Mouse (Mus musculus): Measurements from ENCODE around the gene Tyro3. TPM values are rescaled to one million over a fixed set of nuclear protein-coding genes. Genes with fewer than 3 reads are reported as not detected.

Gene Tyro3
- polyA plus RNA-seq (2012; rRNA removed) (0.71 and 0.76 TPM in 2 replicates), polyA plus RNA-seq (2014; fragmentation: Nextera tagmentation; extraction: Ambion mirVana) (0.65 and 0.73 TPM in 2 replicates)

DNA sequence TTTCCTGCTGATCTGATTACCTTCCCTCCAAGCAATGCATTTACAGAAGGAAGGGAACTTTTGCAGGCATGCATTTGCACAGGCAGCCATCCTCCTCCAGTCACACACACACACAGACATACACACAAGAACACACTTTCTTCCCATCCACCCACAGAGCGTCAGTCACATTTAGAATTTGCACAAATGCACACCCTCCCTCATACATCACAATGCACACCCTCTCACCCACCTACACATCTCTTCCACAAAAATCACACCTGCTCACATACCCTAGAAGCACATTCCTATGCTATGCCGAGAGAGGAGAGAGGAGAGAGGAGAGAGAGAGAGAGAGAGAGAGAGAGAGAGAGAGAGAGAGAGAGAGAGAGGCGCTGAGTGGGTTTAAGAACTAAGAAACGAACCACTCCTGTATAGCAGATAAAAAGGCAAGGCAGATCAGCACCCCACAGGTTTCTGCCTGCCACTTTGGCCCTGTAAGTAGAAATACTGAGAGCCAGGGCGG lies at the start of gene Tyro3:
Gene Tyro3 (plus strand): TSS at position 455 of the 505 bp plus-strand sequence.
- no peak within 1 kb of the TSS for H3K4me3 ChIP-seq (ENCODE audit: insufficient read depth in 1 of 2, low read depth in 2 of 2, low read length in 2 of 2)
- ATAC-seq (ENCODE audit: insufficient read depth): no peak
- H3K36me3 ChIP-seq (replicated peaks; ENCODE audit: control insufficient read depth, insufficient read depth, low read depth): no peaks in the 10 kb centered on the region
- TF ChIP-seq CTCF (IDR thresholded peaks at IDR 0.05; ENCODE audit: low read depth) (no peak), EP300 (IDR thresholded peaks at IDR 0.05; ENCODE audit: low read depth) (no peak)
- H3K27ac ChIP-seq: no peak within 1 kb of the TSS
- peaks cover 0 to 4% of the 10 kb centered on the region in 2 experiments; a peak in 2 of 4 replicates for H3K4me1 ChIP-seq (replicated peaks; ENCODE audit: control insufficient read depth in 2 of 2, insufficient read depth in 2 of 2, low read length in 1 of 2)
- no peaks in the 10 kb centered on the region for H3K9me3 ChIP-seq (ENCODE audit: control insufficient read depth, low read length)
- H3K27me3 ChIP-seq (ENCODE audit: control insufficient read depth, insufficient read depth, low read length): peaks cover 54% of the 10 kb centered on the region
- DNase-seq (ENCODE audit: low read depth in 3 of 3, low spot score in 3 of 3): no peak
- H3K9ac ChIP-seq (replicated peaks): no peak within 1 kb of the TSS
- whole genome bisulfite sequencing (ENCODE audit: insufficient replicate concordance): 47% methylated on average over 5 of the region's 5 CpGs
- no peak within 1 kb of the TSS for H3K4me2 ChIP-seq (ENCODE audit: low read depth)

DNA sequence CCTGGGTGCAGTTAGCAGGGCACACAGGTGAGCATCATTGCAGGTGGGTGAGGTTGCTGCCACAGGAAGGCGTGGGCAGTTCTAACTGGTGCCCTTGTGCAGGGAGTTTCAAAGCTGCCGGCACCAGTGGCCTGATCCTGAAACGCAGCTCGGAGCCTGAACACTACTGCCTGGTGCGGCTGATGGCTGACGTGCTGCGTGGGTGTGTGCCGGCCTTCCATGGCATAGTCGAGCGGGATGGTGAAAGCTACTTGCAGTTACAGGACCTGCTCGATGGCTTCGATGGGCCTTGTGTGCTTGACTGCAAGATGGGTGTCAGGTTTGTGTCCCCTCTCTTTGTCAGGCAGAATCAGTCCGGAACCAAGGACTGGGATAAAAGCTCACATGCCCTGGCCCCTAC lies 48.3 kb upstream of the Tyro3 start:
- WGBS (ENCODE audit: insufficient replicate concordance): 69% methylated on average over 13 of the region's 13 CpGs
- Histone ChIP-seq H3K9ac (replicated peaks) (no peak overlapping the region), H3K4me3 (ENCODE audit: insufficient read depth in 1 of 2, low read depth in 2 of 2, low read length in 2 of 2) (no peak overlapping the region), H3K27me3 (ENCODE audit: control insufficient read depth, insufficient read depth, low read length) (peaks cover 6% of the 10 kb centered on the region), H3K4me1 (replicated peaks; ENCODE audit: control insufficient read depth in 2 of 2, insufficient read depth in 2 of 2, low read length in 1 of 2) (peaks cover 0 to 6% of the 10 kb centered on the region in 2 experiments; a peak in 3 of 4 replicates), H3K36me3 (replicated peaks; ENCODE audit: control insufficient read depth, insufficient read depth, low read depth) (no peaks in the 10 kb centered on the region), H3K27ac (no peak overlapping the region), H3K4me2 (ENCODE audit: low read depth) (no peak overlapping the region), H3K9me3 (ENCODE audit: control insufficient read depth, low read length) (no peaks in the 10 kb centered on the region)
- ATAC-seq (ENCODE audit: insufficient read depth) (no peak), DNase-seq (ENCODE audit: low read depth in 3 of 3, low spot score in 3 of 3) (no peak)
- TF ChIP-seq CTCF (IDR thresholded peaks at IDR 0.05; ENCODE audit: low read depth) (no peak), EP300 (IDR thresholded peaks at IDR 0.05; ENCODE audit: low read depth) (no peak)

DNA sequence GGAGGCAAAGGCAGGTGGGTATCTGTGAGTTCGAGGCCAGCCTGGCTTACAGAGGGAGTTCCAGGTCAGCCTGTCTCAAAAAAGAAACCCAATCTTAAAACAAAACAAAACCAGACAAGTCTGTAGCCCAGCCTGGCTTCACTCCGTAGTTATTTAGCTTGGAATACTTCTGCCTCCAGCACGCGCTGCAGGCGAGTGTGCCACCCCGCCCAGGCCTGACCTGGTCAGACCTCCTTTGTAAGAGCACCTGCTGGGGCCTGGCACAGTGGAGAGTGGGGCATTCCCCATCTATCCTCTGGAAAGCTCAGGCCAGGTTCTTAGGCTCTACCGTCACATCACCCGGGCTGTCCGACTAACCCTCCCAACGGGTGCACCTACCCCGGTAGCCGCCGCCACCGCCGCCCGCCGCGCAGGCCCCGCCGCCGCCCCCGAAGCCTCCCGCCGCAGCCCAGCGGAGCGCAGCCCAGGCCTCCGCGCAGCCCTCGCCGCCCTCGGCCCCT lies 39.9 kb upstream of the Tyro3 start:
- H3K27me3 ChIP-seq (ENCODE audit: control insufficient read depth, insufficient read depth, low read length): peaks cover 51% of the 10 kb centered on the region
- WGBS (ENCODE audit: insufficient replicate concordance): 5% methylated on average over 30 of the region's 31 CpGs
- no peak for DNase-seq (ENCODE audit: low read depth in 3 of 3, low spot score in 3 of 3)

DNA sequence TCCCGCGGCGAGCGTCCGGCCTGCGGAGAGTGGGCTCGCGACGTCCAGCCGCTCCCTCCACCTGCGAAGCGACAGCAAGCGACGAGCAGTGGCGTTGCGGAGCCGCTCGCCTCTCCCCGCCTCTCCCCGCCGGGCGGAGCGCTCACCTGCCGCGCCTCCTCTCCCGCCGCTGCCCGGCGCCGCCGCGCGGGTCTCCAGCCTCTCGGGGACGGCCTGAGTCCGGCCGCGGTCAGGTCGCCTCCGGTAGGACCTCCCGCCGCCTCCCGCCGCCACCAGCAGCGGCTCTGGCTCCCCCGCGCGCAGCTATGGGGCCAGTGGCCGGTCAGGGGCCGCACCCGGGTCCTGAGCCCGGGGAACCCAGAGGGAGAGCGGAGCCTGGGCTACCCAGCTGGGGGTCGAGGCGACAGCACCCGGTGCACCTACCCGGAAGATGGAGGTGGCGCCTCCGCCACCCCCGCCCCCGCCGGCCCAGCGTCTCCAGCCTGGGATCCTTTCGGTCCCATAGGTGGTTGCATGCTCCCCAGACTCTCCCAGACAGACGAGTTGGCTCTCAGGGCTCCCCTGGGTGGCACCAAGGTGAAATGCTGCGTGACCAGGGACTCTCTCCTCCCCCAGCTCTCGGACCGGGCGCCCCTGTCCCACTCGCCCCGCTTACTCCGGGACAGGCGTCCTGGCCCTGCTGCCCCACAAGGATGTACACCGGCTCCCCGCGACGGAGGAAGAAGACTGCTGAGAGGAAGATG lies 39.3 kb upstream of the Tyro3 start:
- Histone ChIP-seq H3K9ac (replicated peaks) (no peak overlapping the region), H3K27ac (no peak overlapping the region), H3K27me3 (ENCODE audit: control insufficient read depth, insufficient read depth, low read length) (peaks cover 51% of the 10 kb centered on the region), H3K4me2 (ENCODE audit: low read depth) (peak overlapping the region; percentile 71), H3K4me1 (replicated peaks; ENCODE audit: control insufficient read depth in 2 of 2, insufficient read depth in 2 of 2, low read length in 1 of 2) (no peaks in the 10 kb centered on the region), H3K4me3 (ENCODE audit: insufficient read depth in 1 of 2, low read depth in 2 of 2, low read length in 2 of 2) (peak overlapping the region; percentile 48 to 53), H3K9me3 (ENCODE audit: control insufficient read depth, low read length) (no peaks in the 10 kb centered on the region), H3K36me3 (replicated peaks; ENCODE audit: control insufficient read depth, insufficient read depth, low read depth) (no peaks in the 10 kb centered on the region)
- WGBS (ENCODE audit: insufficient replicate concordance): under 1% methylated on average over 76 of the region's 77 CpGs
- DNase-seq (ENCODE audit: low read depth in 3 of 3, low spot score in 3 of 3) (no peak), ATAC-seq (ENCODE audit: insufficient read depth) (0 out of 2 replicates have a peak, but pooled peaks have one; percentile 28)
- no peak for TF ChIP-seq EP300 (IDR thresholded peaks at IDR 0.05; ENCODE audit: low read depth)
- no peak for TF ChIP-seq CTCF (IDR thresholded peaks at IDR 0.05; ENCODE audit: low read depth)

More for the DNA sequence above, 39.9 kb upstream of the Tyro3 start:
- H3K4me2 ChIP-seq (ENCODE audit: low read depth): peak overlapping the region; percentile 71
- no peaks in the 10 kb centered on the region for H3K4me1 ChIP-seq (replicated peaks; ENCODE audit: control insufficient read depth in 2 of 2, insufficient read depth in 2 of 2, low read length in 1 of 2)
- peak overlapping the region; percentile 48 to 53 for H3K4me3 ChIP-seq (ENCODE audit: insufficient read depth in 1 of 2, low read depth in 2 of 2, low read length in 2 of 2)
- H3K36me3 ChIP-seq (replicated peaks; ENCODE audit: control insufficient read depth, insufficient read depth, low read depth): no peaks in the 10 kb centered on the region
- H3K9ac ChIP-seq (replicated peaks): no peak overlapping the region
- no peaks in the 10 kb centered on the region for H3K9me3 ChIP-seq (ENCODE audit: control insufficient read depth, low read length)
- H3K27ac ChIP-seq: no peak overlapping the region
- no peak for ATAC-seq (ENCODE audit: insufficient read depth)
- TF ChIP-seq EP300 (IDR thresholded peaks at IDR 0.05; ENCODE audit: low read depth): no peak
- no peak for TF ChIP-seq CTCF (IDR thresholded peaks at IDR 0.05; ENCODE audit: low read depth)
